Mouse (Mus musculus): ENCODE results near the gene Slc38a6.

- no peak for TF ChIP-seq CTCF (conservative IDR thresholded peaks at IDR 0.05; ENCODE audit: insufficient read depth, insufficient read length, low read depth, low read length)
- no peak for TF ChIP-seq POLR2A (IDR thresholded peaks at IDR 0.05; ENCODE audit: low read depth, low read length)
Measured at GRCm38 (mm10) chr12:73274921-73275320, 11.7 kb upstream of the Slc38a6 start.

Measured in kidney, adult 2 months (tissue).